Mouse (Mus musculus) frontal cortex, adult (tissue): Measurements from ENCODE around the gene Abtb1.

Experiments used
- ATAC-seq: cut with Nextera tagmentation; 2 replicates; pipeline ENCODE4 v1.9.2; 2017; ENCODE audit warnings: mild to moderate bottlenecking, moderate library complexity, mixed read lengths; ENCODE audit not compliant: low TSS enrichment

Gene Abtb1

DNA sequence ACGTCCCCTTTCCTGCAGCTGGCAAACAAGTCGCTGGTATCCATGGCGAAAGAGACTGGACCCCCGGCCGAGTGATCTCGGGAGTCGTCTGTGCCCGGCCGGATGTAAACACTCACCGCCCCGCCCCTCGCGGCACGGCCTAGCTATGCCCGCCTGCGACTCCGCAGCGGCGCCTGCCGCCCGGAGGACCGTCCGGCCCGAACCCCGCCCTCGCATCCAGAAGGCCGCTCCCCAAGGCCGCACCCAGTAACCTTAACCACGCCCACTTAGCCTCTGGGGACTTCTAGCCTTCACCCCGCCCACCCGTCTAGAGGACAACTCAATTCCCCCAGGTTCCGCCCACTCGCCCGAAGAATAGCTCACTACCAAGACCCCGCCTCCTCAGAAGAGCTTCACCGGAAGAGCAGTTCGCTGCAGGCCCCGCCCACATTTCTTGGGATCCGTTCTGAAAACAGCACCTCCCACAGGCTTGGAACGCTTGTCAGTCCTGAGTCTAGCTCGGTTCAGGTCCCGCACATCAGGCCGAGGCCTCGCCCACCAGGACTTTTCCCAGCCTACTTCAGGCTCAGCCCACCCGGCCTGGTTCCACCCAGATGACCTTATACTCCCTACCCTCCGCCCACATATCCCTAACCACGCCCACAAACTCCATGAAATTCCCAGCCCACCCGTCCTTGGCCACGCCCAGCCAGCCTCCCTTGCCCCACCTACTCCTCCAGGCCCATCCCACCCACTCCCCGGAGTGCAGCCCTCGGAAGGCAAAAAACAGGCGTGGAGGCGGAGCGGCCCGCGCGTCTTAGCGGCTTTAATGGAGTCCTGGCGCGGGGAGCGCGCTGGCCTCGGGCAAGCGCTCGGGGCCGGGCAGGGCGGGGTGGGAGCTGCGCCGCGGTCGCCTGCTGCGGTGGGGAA lies at the start of gene Abtb1:
Gene Abtb1 (minus strand): TSS at position 204 of the 909 bp plus-strand sequence.
- peak; percentile 65 for ATAC-seq

DNA sequence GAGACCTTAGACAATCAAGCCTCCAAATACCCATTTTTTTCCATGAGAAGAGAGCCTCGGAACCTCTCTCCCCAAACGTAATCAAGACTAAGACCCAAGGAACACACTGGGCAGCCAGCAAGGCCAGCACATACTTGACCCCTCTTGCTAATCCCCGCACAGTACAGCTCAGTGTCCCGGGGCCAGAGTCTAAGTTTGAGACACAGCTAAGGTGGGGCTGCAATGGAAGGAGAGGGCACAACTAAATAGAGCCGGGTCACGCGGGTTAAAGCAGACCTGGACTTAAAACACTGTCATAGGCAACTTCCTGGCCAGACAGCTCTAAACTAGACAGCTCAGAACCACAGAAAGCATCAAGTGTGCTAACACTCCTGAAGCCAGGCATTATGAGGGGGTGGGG lies 49.0 kb upstream of the Abtb1 start:
- no peak for ATAC-seq

DNA sequence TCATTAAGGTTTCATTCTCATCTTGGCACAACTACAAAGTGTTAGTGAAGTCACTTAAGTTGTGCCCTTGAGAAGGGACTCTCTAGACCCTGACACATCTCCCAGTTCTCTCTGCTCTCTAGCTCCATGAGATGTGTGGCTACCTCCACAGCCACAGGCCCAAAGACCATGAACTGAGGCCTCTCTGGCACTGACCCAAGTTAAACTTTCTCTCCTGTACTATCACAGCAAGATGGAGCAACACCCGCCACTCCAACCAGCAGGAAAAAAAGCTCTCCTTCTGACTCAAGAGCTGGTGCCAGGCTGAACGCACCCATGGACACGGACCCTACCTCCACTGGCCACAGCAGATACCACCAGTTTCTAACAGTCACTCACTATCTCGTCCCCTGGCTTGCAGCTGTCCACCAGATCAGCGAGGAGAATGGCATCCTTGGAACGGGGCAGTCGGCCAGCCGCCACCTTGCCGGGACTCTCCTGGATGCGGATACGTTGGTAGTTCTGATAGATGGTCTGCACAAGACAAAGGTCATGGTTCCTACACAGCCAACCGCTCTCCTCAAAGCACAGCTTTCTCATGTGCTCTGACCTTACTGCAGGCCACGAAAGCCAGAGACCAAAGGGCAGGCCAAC lies 47.7 kb upstream of the Abtb1 start:
- no peak for ATAC-seq

DNA sequence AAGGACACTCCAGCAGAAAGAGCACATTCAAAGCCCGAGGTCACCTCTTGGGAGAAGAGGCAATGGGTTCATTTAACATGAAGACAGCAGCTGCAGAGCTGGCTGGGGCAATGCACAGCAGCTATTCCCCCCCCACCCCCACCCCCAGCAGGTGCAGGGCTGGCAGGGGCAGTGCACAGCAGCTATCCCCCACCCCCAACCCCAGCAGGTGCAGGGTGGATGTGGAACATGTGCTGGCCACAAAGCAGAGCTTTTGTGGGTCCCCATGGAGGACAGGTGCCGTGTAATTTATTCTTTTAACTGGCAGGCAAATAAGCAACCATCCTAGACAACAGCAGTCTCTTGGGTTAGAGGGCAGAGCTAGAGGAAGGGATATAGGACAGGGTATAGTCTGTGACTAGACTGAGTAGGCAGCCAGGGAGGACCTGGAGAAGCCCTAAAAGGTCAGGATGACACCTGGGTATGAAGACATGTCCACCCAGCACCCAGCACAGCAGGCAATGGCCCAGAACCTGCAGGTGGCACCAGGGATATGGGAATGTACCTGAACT lies 44.7 kb upstream of the Abtb1 start:
- ATAC-seq: no peak

DNA sequence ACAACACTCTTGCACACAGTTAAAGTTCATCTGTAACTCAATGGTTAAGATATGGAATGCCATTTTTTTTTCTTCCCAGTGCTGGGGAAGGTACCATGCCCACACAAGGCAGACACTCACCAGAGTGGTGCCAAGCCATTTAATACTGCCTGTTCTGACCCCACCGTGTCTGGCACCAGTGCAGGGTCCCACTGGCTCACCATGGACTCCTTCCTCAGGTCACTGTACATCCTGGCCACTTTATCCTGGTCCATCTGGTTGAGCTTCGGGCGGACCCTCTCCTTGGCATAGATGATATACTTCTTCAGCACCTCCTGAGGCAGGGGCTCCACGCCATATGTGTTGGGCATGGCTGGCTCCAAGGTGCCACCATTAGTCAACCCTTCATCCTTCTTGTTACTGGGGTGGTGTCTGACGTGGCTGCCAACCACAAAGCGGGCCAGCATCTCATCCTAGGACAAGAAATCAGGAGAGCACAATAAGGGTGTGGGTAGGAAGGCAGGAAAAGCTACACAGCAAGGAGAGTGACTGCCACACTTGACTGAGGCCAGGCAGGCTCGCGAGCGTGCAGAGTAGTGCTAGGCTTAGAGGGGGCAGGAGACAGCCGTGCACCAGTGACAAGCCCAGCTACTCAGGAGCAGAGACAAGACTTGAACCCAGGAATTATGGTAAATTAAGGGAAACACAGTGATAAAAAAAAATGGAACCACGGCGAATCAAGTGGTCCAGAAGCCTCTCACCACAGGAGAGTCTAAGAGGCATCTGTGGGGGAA lies 44.0 kb upstream of the Abtb1 start:
- no peak for ATAC-seq

DNA sequence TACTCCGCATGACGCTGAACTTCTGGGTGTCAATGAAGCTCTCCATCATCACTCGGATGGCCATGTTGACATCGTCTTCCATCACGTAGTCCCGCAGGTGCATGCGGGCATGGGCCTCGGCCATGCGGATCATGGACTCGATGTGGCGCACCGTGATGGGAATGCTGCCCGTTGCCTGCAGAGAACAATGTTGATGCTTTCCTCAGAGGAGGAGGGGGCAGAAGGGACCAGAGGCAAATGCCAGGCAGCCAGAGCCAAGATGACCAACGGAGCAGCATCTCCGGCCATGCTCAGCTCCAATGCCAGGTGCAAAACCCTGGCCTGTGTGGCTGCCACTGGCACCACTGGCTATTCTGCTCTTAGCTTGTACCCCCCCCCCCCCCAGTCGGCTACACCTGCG lies 42.9 kb upstream of the Abtb1 start:
- ATAC-seq: no peak

DNA sequence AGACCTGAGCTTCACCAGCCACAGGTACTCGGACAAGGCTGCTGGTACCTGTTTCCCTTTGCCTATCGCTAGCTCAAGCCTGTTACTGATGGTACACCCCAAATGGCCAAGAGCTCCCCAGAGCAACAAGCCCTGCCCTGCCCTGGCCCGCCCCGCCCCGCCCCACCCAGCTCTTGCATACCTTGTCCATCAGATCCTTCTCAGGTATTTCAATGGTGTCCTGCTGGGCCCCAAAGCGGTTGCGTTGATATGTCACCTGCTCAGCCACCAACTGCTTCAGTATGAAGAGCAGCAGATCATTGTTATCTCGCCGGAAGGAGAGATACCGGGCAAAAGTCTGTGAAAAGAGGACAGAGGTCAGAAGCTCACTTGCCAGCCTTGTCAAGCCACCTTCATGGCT lies 42.4 kb upstream of the Abtb1 start:
- ATAC-seq: no peak

DNA sequence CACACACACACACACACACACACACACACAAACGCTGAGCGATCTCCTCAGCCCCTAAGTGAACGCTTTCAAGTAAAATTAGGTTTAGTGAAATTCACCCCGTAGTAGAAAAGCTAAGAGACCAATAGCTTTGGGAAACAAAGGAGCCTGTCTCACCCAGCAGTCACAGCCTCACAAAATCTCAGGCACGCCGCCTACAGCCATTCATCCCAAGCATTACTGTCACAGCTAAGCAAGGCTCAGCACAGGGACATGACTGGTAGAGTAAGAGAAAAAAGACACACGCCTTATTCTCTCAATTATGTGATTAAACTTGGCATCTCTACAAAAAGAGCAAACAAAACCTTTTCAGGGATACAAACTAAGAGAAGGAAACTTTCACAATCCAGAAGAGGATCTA lies 39.5 kb upstream of the Abtb1 start:
- ATAC-seq: no peak

DNA sequence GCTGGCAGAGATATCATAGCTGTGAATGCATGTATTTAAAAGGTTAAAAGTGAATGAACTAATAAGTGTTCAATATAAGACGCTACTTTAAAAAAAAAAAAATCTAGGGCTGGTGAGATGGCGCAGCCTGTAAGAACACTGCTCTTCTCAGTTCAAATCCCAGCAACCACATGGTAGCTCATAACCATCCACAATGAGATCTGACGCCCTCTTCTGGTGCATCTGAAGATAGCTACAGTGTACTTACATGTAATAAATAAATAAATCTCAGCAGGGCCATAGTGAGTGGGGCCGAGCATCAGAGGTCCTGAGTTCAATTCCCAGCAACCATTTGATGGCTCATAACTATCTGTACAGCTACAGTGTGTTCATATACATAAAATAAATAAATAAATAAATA lies 37.7 kb upstream of the Abtb1 start:
- ATAC-seq: no peak

DNA sequence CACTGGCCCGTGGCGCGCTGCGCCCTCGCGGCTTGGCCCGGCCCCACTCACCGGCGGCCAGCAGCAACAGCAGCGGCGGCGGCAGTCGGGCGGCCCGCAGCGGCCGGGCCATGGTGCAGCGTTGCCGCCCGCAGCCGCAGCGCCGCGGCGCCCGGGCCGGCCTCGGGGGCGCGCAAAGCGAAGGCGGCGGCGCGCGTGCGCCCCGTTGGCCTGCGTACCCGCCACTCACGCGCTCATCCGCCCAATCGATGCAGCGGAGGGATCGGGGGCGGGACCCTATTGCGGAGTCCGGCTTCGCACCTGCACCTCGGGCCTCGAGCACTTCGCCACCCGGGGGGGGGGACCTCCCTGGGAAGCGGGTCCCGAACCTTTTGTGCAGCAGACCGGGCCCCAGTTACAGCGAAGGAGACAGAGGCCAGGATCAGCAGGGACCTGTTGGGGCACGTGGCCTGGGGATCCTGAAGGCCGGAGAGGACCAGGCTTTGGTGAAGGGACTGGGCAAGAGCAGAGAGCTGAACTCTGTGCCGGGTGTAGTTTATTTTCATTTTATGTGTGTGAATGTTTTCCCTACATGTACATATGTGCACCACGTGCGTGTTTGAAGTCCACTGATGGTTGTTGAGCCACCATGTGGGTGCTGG lies 33.2 kb upstream of the Abtb1 start, which contains the start of gene Podxl2:
Gene Podxl2 (minus strand): TSS at position 177 of the 641 bp plus-strand sequence.
- peak; percentile 77 for ATAC-seq

DNA sequence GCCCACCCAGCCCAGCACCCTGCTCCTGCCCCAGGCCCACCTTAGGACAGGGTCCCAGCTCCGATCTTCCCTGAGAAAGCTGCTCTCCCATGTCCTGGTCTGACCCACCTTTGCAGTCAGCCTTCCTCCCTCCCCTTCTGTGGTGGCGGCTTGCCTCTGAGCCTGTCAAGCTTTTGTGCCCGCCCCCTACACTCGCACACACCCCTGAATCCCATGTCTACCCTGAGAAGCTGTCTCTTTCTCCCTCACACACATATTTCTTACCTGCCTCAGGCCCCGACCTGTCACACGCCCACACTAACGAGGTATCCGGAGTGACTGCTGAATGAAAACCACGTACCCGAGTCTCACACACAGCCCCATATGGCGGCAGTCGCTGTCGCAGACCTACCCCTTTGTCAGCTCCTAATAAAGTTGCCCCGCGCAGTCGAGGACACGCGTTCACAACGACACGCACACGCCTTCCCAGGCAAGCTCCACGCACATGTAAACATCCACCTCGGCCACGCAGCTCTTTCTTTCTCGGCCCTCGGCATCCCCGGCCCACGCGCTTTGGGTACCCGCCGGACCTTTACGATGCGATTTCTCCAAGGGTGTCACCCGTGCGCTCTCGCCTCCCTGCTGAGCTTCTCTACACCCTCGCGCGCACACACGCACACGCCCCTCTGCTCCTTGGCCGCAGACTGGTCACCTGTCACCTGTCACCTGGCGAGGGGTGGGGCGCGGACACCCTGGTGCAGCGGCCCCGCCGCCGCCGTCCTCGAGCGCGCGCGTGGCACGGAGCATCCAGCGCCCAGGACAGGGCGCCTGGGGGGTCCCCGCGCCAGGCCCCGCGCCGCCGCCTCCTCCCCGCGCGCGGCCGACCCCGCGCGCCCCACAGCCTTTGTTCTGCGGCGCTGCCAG lies 32.4 kb upstream of the Abtb1 start:
- ATAC-seq: peak; percentile 35; the same call in 1 of the 2 replicates

DNA sequence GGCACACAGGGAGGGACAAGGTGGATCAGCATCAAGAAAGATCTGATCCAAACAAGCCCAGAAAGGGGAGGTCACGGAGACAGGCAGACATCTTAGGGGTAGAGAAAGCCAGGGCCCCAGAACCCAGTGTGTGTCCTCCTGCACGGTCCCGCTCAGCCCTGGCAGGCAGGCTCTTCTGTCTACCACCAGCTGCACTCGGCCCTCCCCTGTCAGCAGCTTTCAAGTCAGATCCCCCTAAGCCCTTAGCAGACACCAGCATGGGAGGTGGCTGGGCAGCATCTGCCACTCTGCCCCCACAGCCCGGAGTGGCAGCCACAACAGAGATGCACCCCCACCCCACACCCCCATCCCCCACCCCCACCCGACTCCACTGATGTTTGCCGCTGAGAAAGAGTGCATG lies 31.0 kb upstream of the Abtb1 start:
- no peak for ATAC-seq

DNA sequence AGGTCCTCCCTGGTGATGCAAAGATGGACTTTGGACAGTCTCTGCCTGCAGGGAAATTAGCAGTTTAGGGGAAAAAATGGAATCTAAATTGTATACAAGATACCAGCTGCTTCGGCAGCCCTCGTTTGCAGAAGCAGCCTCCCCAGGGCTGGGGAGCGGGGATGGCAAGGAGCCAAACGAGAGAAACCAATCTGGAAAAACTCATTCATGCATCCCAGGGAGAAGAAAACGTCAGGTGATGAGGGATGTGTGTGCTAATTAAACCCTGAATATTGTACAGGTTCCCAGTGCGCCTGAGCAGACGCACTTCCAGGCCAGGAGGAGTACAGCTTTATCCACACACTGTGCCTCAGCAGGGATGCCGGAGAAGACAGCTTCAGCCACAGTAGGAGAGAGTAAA lies 29.8 kb upstream of the Abtb1 start:
- ATAC-seq: peak; percentile 31

DNA sequence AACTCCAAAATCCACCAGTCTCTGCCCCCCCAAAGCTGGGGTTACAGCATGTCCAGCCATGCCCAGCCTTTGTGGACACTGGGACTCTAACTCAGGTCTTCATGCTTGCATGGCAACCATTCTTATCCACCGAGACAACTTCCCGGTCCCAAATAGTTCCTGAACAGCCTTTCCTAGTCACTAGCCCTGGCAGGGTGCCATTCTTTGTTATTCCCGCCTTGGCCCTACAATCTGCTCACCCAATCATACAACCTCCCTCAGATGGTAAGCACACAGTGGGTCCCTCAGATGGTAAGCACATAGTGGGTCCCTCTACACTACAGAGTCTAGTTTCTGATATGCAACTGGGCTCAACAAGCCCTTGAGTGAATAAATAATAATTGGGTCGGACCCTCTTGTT lies 28.8 kb upstream of the Abtb1 start:
- no peak for ATAC-seq

DNA sequence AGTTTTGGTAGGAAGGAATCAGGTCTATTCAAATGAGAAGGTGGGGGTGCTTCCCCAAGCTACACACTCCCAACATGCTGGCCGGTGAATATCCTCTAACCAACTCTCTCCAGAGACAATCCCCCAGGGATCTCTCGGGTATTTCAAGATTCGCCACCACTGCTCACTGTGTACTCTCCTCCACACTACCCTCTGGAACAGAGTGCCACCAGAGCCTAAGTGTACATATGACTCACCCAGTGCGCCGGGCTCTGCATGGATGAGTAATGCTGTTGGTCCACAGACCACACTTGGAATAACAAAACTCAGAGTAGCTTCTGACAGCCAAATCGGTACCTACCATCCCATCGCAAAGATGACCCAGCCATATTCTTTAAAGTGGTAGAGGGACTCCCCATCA lies 27.7 kb upstream of the Abtb1 start:
- peak; percentile 79 for ATAC-seq

DNA sequence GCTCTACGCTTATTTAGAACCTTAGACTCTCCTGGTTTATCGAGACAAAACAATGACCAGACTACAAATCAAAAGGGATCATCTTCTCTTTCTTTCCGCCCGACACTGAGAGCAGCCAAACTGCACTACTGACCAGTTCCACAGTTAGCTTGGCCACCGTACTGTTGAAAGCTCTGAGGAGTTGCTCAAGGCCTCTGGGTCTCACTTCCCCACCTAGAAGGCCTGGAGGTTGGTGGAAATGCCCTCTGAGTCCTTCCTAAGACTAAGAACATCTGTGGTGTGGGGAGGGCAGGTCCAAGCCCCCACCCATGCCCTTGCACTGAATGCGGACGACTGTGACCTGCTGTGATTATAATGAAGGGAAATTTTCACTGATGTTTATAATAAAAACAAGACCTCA lies 23.9 kb upstream of the Abtb1 start:
- ATAC-seq: no peak

DNA sequence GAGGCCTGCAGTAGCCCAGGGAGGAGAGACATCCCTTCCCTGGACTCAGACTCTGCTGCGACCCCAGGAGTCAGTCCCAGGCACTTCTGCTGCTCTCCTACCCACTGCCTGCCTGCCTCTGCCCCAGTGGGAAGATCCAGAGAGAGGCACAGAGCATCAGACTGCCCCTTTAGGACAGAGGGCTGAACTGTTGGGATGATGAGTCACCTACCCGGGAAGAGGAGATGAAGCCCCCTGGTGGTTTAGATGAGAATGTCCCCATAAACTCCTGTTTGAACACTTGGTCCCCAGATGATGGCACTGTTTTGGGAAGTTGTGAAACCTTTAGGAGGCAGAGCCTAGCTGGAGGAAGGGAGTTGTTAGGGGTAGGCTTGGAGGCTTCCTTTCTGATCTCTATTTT lies 19.1 kb upstream of the Abtb1 start:
- ATAC-seq: peak; percentile 64

DNA sequence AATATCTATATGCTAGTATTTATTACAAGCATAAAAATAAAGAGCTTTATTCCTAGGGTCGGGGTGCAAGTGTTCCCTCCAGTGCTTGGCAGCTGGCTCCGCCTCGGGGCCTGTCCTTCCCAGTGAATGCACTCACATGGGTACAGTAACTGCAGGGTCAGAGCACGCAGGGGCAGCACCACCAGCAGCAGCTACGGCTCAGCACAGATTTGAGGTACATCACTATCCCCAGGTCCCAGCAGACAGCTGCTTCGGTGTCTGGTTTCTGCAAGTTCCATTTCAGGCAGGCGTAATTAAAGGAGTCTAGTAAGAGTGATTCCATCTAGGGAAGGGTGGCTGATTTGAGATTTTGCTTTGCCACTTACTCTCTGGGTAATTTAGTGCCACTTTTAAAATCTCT lies 16.6 kb upstream of the Abtb1 start:
- ATAC-seq: peak; percentile 63

DNA sequence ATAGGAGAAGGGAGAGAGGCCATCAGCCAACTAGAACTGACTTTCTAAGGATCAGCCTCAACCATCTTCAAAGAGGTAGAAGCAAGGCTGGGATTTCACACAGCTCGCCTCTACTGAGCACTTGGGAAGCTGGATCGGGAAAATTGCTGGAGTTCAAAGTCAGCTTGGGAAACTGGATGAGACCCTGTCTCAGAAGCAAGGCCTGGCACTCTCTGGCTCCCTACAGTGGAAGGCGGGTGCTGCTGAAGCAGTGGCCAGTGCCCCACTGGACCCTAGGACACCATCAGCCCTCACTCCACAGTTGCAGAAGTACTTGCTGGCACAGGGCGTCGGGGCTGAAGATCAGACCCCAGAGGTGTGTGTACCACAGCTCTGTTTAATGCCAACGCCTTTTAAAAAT lies 16.0 kb upstream of the Abtb1 start:
- ATAC-seq: no peak

DNA sequence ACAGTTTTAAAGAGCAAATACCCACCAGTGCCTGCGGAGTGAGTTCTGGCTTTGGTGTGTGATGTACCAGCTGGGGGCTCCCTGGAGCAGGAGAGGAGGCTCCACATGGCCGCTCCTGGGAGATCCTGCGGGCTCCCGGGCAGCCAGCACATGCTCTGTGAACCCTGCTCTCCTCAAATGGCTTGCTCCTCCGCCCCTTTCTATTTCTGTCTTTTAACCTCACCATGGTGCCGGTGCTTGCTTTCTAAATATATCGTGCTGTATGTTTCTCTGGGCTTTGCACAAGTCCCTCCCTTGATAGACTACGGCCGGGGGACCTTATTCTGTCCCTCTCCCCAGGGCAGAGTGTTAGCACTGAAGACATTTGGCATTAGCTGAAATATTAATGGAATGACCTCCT lies 15.5 kb upstream of the Abtb1 start:
- ATAC-seq: peak; percentile 25; the same call in 1 of the 2 replicates

DNA sequence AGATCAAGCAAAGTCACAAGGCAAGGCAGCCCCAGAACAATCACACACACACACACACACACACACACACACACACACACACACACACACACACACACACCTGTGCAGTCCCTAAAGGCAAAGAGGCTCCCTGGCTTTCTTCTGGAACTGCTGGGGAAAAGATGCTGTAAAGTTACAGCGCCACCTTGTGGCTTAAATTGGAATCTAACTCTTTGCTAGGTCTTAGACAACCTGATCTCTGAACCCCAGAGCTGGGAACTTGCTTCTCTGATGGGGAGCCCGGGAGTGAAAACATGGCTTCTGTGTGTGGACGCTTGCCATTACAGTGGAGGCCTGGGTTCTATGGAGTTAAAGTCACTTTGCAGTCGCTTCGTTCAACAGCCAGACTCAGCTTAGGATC lies 13.9 kb upstream of the Abtb1 start:
- peak; percentile 35; the same call in 1 of the 2 replicates for ATAC-seq
